Comparison of ENCODE assay signal across 42 mouse cellular contexts in the genomic region with DNA sequence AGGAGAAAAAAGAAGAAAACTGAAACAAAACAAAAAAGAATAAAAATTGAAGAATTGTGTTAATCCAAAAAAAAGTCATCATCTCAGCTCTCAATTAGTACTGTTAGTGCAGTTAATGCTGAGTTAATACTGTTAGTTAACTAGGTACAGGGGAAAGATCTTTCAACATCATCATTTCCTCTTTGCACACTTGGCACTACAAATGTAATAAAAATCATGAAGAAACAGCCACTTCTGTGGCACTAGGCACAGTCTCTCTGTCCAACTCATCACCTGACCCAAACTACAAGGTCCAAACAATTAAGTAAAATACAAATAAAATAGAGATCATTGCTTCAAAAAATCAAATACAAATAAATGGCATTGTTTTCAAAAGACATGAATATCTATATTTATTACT. TPM values are rescaled to one million over a fixed set of nuclear protein-coding genes. Genes with fewer than 3 reads are reported as not detected.
"Had no signal": no experiment of that assay in that cellular context is flagged by ENCODE, and none has a peak within 500 bp of the region (broad histone marks: within the 10 kb centered on the region; RNA-seq: fewer than 3 reads in every experiment).

No protein-coding gene starts in this region.

- DNase-seq: left cerebral cortex, postnatal 4 days; liver; liver, embryonic 13.5 days; liver, postnatal 0 days; lung, adult 18-20 months; lung, adult 2 months; lung, embryonic 14.5 days; lung, postnatal 10 days; lung, postnatal 14 days; lung, postnatal 36 days; lung, postnatal 4 days; midbrain, embryonic 14.5 days had no signal

- H3K4me3 ChIP-seq: limb, embryonic 10.5 days; limb, embryonic 12.5 days; limb, embryonic 13.5 days; limb, embryonic 15.5 days; liver, embryonic 12.5 days; liver, embryonic 13.5 days; liver, embryonic 15.5 days; lung, embryonic 15.5 days; megakaryocyte, embryonic 14.5 days; midbrain, embryonic 10.5 days; midbrain, embryonic 12.5 days; midbrain, embryonic 13.5 days; midbrain, embryonic 15.5 days; myocyte; neural tube, embryonic 12.5 days had no signal

- H3K4me2 ChIP-seq: limb, embryonic 12.5 days; limb, embryonic 13.5 days; limb, embryonic 15.5 days; liver, embryonic 12.5 days; liver, embryonic 13.5 days; liver, embryonic 15.5 days; lung, embryonic 14.5 days; lung, embryonic 15.5 days; midbrain, embryonic 11.5 days; midbrain, embryonic 12.5 days; midbrain, embryonic 13.5 days; midbrain, embryonic 15.5 days; neural tube, embryonic 12.5 days had no signal

- H3K9ac ChIP-seq: limb, embryonic 12.5 days; limb, embryonic 13.5 days; limb, embryonic 15.5 days; liver, embryonic 12.5 days; liver, embryonic 13.5 days; liver, embryonic 14.5 days; liver, embryonic 15.5 days; liver, postnatal 0 days; lung, embryonic 14.5 days; lung, embryonic 15.5 days; midbrain, embryonic 12.5 days; midbrain, embryonic 13.5 days; midbrain, embryonic 15.5 days; neural tube, embryonic 12.5 days had no signal

- H3K27me3 ChIP-seq: limb, embryonic 12.5 days; limb, embryonic 13.5 days; limb, embryonic 15.5 days; liver, embryonic 12.5 days; liver, embryonic 13.5 days; liver, embryonic 15.5 days; lung, embryonic 15.5 days; midbrain, embryonic 12.5 days; midbrain, embryonic 13.5 days; midbrain, embryonic 15.5 days; neural tube, embryonic 12.5 days had no signal

- H3K27ac ChIP-seq: limb, embryonic 10.5 days; limb, embryonic 12.5 days; limb, embryonic 13.5 days; limb, embryonic 15.5 days; liver, embryonic 12.5 days; liver, embryonic 13.5 days; liver, embryonic 14.5 days; liver, embryonic 15.5 days; lung, embryonic 15.5 days; macrophage; midbrain, embryonic 10.5 days; midbrain, embryonic 12.5 days; midbrain, embryonic 13.5 days; midbrain, embryonic 15.5 days; neural tube, embryonic 12.5 days had no signal

- H3K36me3 ChIP-seq: limb, embryonic 10.5 days; limb, embryonic 12.5 days; limb, embryonic 13.5 days; limb, embryonic 15.5 days; liver, embryonic 12.5 days; liver, embryonic 13.5 days; liver, embryonic 15.5 days; lung, embryonic 15.5 days; midbrain, embryonic 10.5 days; midbrain, embryonic 12.5 days; midbrain, embryonic 13.5 days; midbrain, embryonic 15.5 days; neural tube, embryonic 12.5 days had no signal

- ATAC-seq: liver, embryonic 12.5 days; liver, postnatal 0 days; lung, postnatal 0 days; midbrain, embryonic 13.5 days; midbrain, embryonic 15.5 days; midbrain, embryonic 16.5 days had no signal

- H3K4me1 ChIP-seq: limb, embryonic 10.5 days; limb, embryonic 12.5 days; limb, embryonic 13.5 days; limb, embryonic 15.5 days; liver, embryonic 12.5 days; liver, embryonic 13.5 days; liver, embryonic 15.5 days; lung, embryonic 15.5 days; megakaryocyte, embryonic 14.5 days; midbrain, embryonic 10.5 days; midbrain, embryonic 12.5 days; midbrain, embryonic 13.5 days; midbrain, embryonic 15.5 days; neural tube, embryonic 12.5 days had no signal

- H3K9me3 ChIP-seq: limb, embryonic 10.5 days; limb, embryonic 12.5 days; limb, embryonic 13.5 days; limb, embryonic 15.5 days; liver, embryonic 12.5 days; liver, embryonic 13.5 days; liver, embryonic 15.5 days; lung, embryonic 15.5 days; megakaryocyte, embryonic 14.5 days; midbrain, embryonic 10.5 days; midbrain, embryonic 12.5 days; midbrain, embryonic 13.5 days; midbrain, embryonic 15.5 days; neural tube, embryonic 12.5 days had no signal

RNA-seq across cellular contexts. Expression of a gene that starts 2.9 kb away (rescaled TPM):
- total RNA-seq: left cerebral cortex, postnatal 10 days; left cerebral cortex, postnatal 14 days; left cerebral cortex, postnatal 25 days; left cerebral cortex, postnatal 36 days; left cerebral cortex, postnatal 4 days; megakaryocyte progenitor cell, adult 5-6 weeks; megakaryocyte, adult 5-6 weeks; megakaryocyte-erythroid progenitor cell, adult 5-6 weeks; midbrain, postnatal 0 days; monocyte, adult 5-6 weeks had no signal
- polyA plus RNA-seq: limb, embryonic 11.5 days; limb, embryonic 12.5 days; limb, embryonic 13.5 days; limb, embryonic 15.5 days; liver, embryonic 12.5 days; lung, embryonic 14.5 days; macrophage; midbrain, embryonic 10.5 days; midbrain, embryonic 11.5 days; midbrain, embryonic 12.5 days; midbrain, embryonic 13.5 days; midbrain, embryonic 14.5 days; midbrain, embryonic 15.5 days; midbrain, embryonic 16.5 days; midbrain, postnatal 0 days; myocyte; neural tube, embryonic 11.5 days; neural tube, embryonic 12.5 days had no signal

RNA-seq across cellular contexts. Expression of a gene that starts 27.0 kb away (rescaled TPM):
- total RNA-seq: left cerebral cortex, postnatal 25 days; megakaryocyte-erythroid progenitor cell, adult 5-6 weeks; monocyte, adult 5-6 weeks had no signal
- polyA plus RNA-seq: liver, postnatal 0 days; lung, embryonic 14.5 days; lung, postnatal 0 days; midbrain, embryonic 10.5 days; myocyte; neural tube, embryonic 11.5 days had no signal
